In genomic region chr9:101265546-101265945, GRCm38 (mm10) we compare ENCODE assay signal across 8 mouse cellular contexts. TPM values are rescaled to one million over a fixed set of nuclear protein-coding genes. Genes with fewer than 3 reads are reported as not detected.
A peak's percentile ranks its signal among the peaks of the same experiment; 100 is the strongest.
DNase-seq lines count a peak whose midpoint lies in the region; ATAC-seq lines count a peak whose summit lies in the region.

No protein-coding gene starts in this region.

- peaks cover 20% of the 10 kb centered on the region; the same call in 1 of the 2 replicates for H3K4me1 ChIP-seq in limb, embryonic 13.5 days

- no peak overlapping the region for H3K27ac ChIP-seq in limb, embryonic 13.5 days

- peak; percentile 64; the same call in 1 of the 2 replicates for ATAC-seq in limb, embryonic 13.5 days (ENCODE audit: low FRiP score, low read depth)

- H3K4me3 ChIP-seq in limb, embryonic 13.5 days, result no peak overlapping the region

- H3K9me3 ChIP-seq in limb, embryonic 13.5 days, result no peaks in the 10 kb centered on the region

- no peak overlapping the region for H3K9ac ChIP-seq in limb, embryonic 13.5 days

- DNase-seq in embryo, embryonic 10.5 days (ENCODE audit: low spot score), result peak; percentile 12
- DNase-seq in embryo, embryonic 9.5 days (ENCODE audit: extremely low spot score), result no peak
- DNase-seq in Muller cell, postnatal 12 days (ENCODE audit: inconsistent ontology term), result peak; percentile 59
- DNase-seq in gonadal fat pad, adult 2 months (ENCODE audit: low read depth), result peak; percentile 93
- DNase-seq in thymus, postnatal 36 days, result no peak
- no peak for DNase-seq in natural killer cell, adult 2 months (ENCODE audit: low spot score in 2 of 2)
- DNase-seq in spleen, adult 18-20 months, result no peak

- no peaks in the 10 kb centered on the region for H3K27me3 ChIP-seq in limb, embryonic 13.5 days

- WGBS in limb, embryonic 13.5 days, result 23% methylated on average over 6 of the region's 6 CpGs

- H3K36me3 ChIP-seq in limb, embryonic 13.5 days, result no peaks in the 10 kb centered on the region

- H3K4me2 ChIP-seq in limb, embryonic 13.5 days (replicated peaks), result peak overlapping the region; percentile 24; the same call in 1 of the 2 replicates

RNA-seq across cellular contexts. Expression of gene Ppp2r3a, which starts 14.0 kb away (rescaled TPM):
- 7.9 and 8.7 TPM in 2 replicates for polyA plus RNA-seq in gonadal fat pad, adult 2 months (2012; rRNA removed)
- 16.0 and 18.1 TPM in 2 replicates for polyA plus RNA-seq in limb, embryonic 13.5 days (2015; fragmentation: Nextera tagmentation; extraction: Ambion mirVana)

Comparison
In these comparisons a context has a peak if more than half of its experiments do, and no peak if none do; other contexts are left out.
1. DNase-seq: peak in embryo, embryonic 10.5 days (single experiment), Muller cell, postnatal 12 days (single experiment) and gonadal fat pad, adult 2 months (single experiment); none in embryo, embryonic 9.5 days (single experiment), thymus, postnatal 36 days (0 of 2), natural killer cell, adult 2 months (0 of 2) and spleen, adult 18-20 months (0 of 2).